Mouse (Mus musculus) heart, adult 2 months (tissue): ENCODE results near the gene Fam81a. TPM values are rescaled to one million over a fixed set of nuclear protein-coding genes. Genes with fewer than 3 reads are reported as not detected.

ENCODE experiments used
- DNase-seq, 2 experiments: peaks; one replicate each; pipeline ENCODE4 v3.0.0; 2021
- H3K27ac ChIP-seq: fragments of 200-600 bp; 2 replicates; pipeline ENCODE4 v1.8.1; 2022
- H3K27me3 ChIP-seq: fragments of 200-500 bp; 2 replicates; pipeline ENCODE4 v1.6.1; 2012; ENCODE audit warnings: mild to moderate bottlenecking, low read length, inconsistent platforms, mixed read lengths; ENCODE audit not compliant: control insufficient read depth, insufficient read depth
- H3K36me3 ChIP-seq: fragments of 200-500 bp; 2 replicates; pipeline ENCODE4 v1.6.1; 2012; ENCODE audit warnings: low read length, inconsistent platforms; ENCODE audit not compliant: control insufficient read depth, insufficient read depth
- H3K4me1 ChIP-seq: fragments of 200-500 bp; 2 replicates; pipeline ENCODE4 v1.6.1; 2011; ENCODE audit warnings: low read length; ENCODE audit not compliant: control insufficient read depth, insufficient read depth
- H3K4me3 ChIP-seq: fragments of 200-600 bp; 2 replicates; pipeline ENCODE4 v1.8.1; 2022
- H3K79me2 ChIP-seq: fragments of 200-500 bp; replicated peaks from 2 replicates; pipeline ENCODE4 v1.6.1; 2012; ENCODE audit warnings: mild to moderate bottlenecking, inconsistent platforms, low read length, moderate library complexity, mixed read lengths; ENCODE audit not compliant: control insufficient read depth, insufficient read depth
- H3K9ac ChIP-seq: fragments of 200-500 bp; 2 replicates; pipeline ENCODE4 v1.6.1; 2012; ENCODE audit warnings: low read depth, mild to moderate bottlenecking, control low read depth, inconsistent platforms, low read length, mixed read lengths
- CTCF ChIP-seq: fragments of 200-600 bp; IDR thresholded peaks from 2 replicates; pipeline ENCODE4 v1.8.1; 2022; ENCODE audit warnings: antibody characterized with exemption, mild to moderate bottlenecking, moderate library complexity
- EP300 ChIP-seq: fragments of 200-500 bp; IDR thresholded peaks from 2 replicates; pipeline ENCODE4 v1.6.1; 2011; ENCODE audit warnings: low read depth, low read length, control low read depth; ENCODE audit not compliant: insufficient read depth
- POLR2A ChIP-seq: fragments of 200-500 bp; IDR thresholded peaks from 2 replicates; pipeline ENCODE4 v1.6.1; 2011; ENCODE audit warnings: mild to moderate bottlenecking, low read depth, low read length, control low read depth; ENCODE audit not compliant: insufficient read depth
- WGBS: fragments of 180-500 bp; shearing (Covaris S2); methylation state at CpG from one replicate; pipeline ENCODE4 v1.1.7; 2018; 5-methylcytosine and 5-hydroxymethylcytosine counted together
- intact Hi-C: fragments of 180-260 bp; cut with DNase I; formaldehyde crosslinking; loops from one replicate; pipeline ENCODE4 v1.15.1; 2025
- polyA plus RNA-seq: library from polyadenylated mRNA; depleted of rRNA; stranded (reverse); fragments of >200 nt; gene quantifications from 2 replicates; pipeline ENCODE4 v1.2.3, GENCODE M21; 2012
- total RNA-seq, 2 experiments: library from RNA; stranded (reverse); gene quantifications; 2 replicates each; pipeline ENCODE4 v1.2.3; 2021

Fam81a gene
- total and polyA plus RNA-seq, 3 experiments, result 9.0 to 32.6 (median 30.7) TPM

GRCm38 (mm10) chr9:70072387-70072786 lies 70.0 kb downstream of the Fam81a start:
- H3K27ac ChIP-seq, result no peak overlapping the region
- no peak overlapping the region for H3K9ac ChIP-seq
- no peaks in the 10 kb centered on the region for H3K27me3 ChIP-seq
- TF ChIP-seq EP300 (no peak), POLR2A (no peak), CTCF (no peak)
- peaks cover 2% of the 10 kb centered on the region; the same call in 1 of the 2 replicates for H3K36me3 ChIP-seq
- peak in 1 of 2 experiments; percentile 12 for DNase-seq
- no peaks in the 10 kb centered on the region for H3K79me2 ChIP-seq
- peaks cover 2% of the 10 kb centered on the region for H3K4me1 ChIP-seq
- WGBS, result 73% methylated on average over 8 of the region's 8 CpGs
- no peak overlapping the region for H3K4me3 ChIP-seq
- intact Hi-C loops, result no loop called here

DNA sequence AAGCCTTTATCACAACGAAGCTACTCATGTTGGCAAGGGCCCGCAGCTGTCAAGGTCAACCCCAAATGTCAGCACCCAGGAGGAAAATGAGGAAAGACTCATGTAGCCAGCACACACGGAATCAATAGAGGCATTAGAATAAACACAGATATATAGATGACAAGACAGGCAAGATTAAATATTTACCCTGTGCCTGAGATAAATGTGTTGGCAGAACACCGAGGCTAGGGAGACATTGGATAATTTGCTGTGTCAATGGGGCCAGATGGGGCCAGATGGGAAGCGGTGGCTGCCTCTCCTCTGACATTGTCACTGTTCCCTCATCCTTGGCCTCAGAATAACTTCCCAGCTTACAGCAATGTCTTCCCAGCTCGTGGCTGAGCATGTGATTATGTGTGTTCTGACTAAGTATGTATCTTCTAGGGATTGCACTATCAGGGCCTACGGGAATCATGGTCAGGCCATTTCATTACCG lies 72.4 kb downstream of the Fam81a start:
- H3K4me3 ChIP-seq, result no peak overlapping the region
- no peaks in the 10 kb centered on the region for H3K79me2 ChIP-seq
- peak; percentile 31 to 53 for DNase-seq
- no peaks in the 10 kb centered on the region for H3K27me3 ChIP-seq
- no peak overlapping the region for H3K9ac ChIP-seq
- peaks cover 2% of the 10 kb centered on the region; the same call in 1 of the 2 replicates for H3K36me3 ChIP-seq
- H3K27ac ChIP-seq, result peak overlapping the region; percentile 34
- peaks cover 2% of the 10 kb centered on the region for H3K4me1 ChIP-seq
- WGBS, result 28% methylated on average over 8 of the region's 8 CpGs
- intact Hi-C loops, result no loop called here
- TF ChIP-seq EP300 (no peak), CTCF (no peak), POLR2A (no peak)

DNA sequence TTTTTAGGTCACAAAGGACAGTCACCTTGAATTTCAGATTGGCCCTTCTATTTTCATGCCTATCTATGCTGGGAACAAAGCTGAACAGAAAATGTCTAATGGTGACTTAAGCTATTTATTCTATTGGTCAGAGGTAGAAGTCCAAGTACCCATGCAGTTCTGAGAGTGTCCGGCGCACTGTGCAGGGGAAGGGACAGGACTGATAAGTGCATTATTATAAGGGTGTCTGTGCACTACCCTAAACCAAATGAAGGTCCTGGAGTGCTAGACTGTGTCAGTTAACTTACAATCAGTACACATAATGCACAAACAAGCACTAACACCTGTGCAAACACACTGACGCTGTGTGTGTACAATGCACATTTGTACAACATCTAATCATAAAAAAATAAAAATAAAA lies 74.9 kb downstream of the Fam81a start:
- Histone ChIP-seq H3K36me3 (peaks cover 2% of the 10 kb centered on the region; the same call in 1 of the 2 replicates), H3K4me1 (peaks cover 2% of the 10 kb centered on the region), H3K79me2 (no peaks in the 10 kb centered on the region), H3K9ac (no peak overlapping the region), H3K27ac (no peak overlapping the region), H3K4me3 (no peak overlapping the region), H3K27me3 (no peaks in the 10 kb centered on the region)
- TF ChIP-seq POLR2A (no peak), CTCF (no peak), EP300 (no peak)
- intact Hi-C loops, result no loop called here
- no peak for DNase-seq
- 76% methylated on average over 3 of the region's 3 CpGs for WGBS

GRCm38 (mm10) chr9:70062012-70062411 lies 80.3 kb downstream of the Fam81a start:
- H3K36me3 ChIP-seq, result no peaks in the 10 kb centered on the region
- H3K9ac ChIP-seq, result no peak overlapping the region
- 52% methylated on average over 3 of the region's 3 CpGs for WGBS
- no peaks in the 10 kb centered on the region for H3K79me2 ChIP-seq
- TF ChIP-seq CTCF, result no peak
- TF ChIP-seq EP300, result no peak
- no peak for TF ChIP-seq POLR2A
- no peak overlapping the region for H3K27ac ChIP-seq
- DNase-seq, result no peak
- intact Hi-C loops, result no loop called here
- no peaks in the 10 kb centered on the region for H3K27me3 ChIP-seq
- peaks cover 2% of the 10 kb centered on the region; the same call in 1 of the 2 replicates for H3K4me1 ChIP-seq
- H3K4me3 ChIP-seq, result no peak overlapping the region

GRCm38 (mm10) chr9:70053411-70053810 lies 88.9 kb downstream of the Fam81a start:
- Histone ChIP-seq H3K9ac (no peak overlapping the region), H3K4me1 (no peaks in the 10 kb centered on the region), H3K27ac (no peak overlapping the region), H3K4me3 (no peak overlapping the region), H3K79me2 (no peaks in the 10 kb centered on the region), H3K27me3 (no peaks in the 10 kb centered on the region), H3K36me3 (no peaks in the 10 kb centered on the region)
- intact Hi-C loops, result no loop called here
- 40% methylated on average over 3 of the region's 3 CpGs for WGBS
- TF ChIP-seq POLR2A (no peak), EP300 (no peak), CTCF (no peak)
- DNase-seq, result no peak

GRCm38 (mm10) chr9:70052730-70053129 lies 89.6 kb downstream of the Fam81a start:
- Histone ChIP-seq H3K27ac (no peak overlapping the region), H3K36me3 (no peaks in the 10 kb centered on the region), H3K27me3 (no peaks in the 10 kb centered on the region), H3K4me3 (no peak overlapping the region), H3K79me2 (no peaks in the 10 kb centered on the region), H3K4me1 (no peaks in the 10 kb centered on the region), H3K9ac (no peak overlapping the region)
- intact Hi-C loops, result no loop called here
- no peak for TF ChIP-seq CTCF
- WGBS, result 85% methylated on average over 3 of the region's 3 CpGs
- DNase-seq, result no peak
